Mouse (Mus musculus): ENCODE measurements at regions not wholly inside any gene's neighbourhood (a gene's known extent, or its start where the extent isn't known, plus 50 kb on each side); places are given as distances from the start of the nearest gene placed in this dataset.

DNA sequence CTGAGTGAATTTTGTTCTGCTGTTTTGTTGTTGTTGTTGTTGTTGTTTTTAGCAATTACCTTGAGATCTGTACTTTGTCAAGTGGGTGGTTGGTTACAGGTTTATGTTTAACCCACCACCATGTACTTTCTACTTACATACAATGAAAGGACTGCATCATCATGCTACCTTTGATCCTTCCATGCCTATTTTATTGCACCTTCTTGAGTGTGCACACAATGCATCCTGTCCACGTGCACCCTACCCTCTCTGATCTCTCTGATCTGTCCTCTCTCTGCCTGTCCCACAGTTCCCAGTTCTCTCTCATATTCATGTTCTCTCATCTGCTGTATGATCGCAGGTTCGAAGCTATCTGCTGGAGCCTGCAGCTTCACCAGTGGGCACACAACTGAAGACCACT is 59.9 kb upstream of the Gas1 start:
- no peak for DNase-seq (ENCODE audit: low read depth, low spot score)

DNA sequence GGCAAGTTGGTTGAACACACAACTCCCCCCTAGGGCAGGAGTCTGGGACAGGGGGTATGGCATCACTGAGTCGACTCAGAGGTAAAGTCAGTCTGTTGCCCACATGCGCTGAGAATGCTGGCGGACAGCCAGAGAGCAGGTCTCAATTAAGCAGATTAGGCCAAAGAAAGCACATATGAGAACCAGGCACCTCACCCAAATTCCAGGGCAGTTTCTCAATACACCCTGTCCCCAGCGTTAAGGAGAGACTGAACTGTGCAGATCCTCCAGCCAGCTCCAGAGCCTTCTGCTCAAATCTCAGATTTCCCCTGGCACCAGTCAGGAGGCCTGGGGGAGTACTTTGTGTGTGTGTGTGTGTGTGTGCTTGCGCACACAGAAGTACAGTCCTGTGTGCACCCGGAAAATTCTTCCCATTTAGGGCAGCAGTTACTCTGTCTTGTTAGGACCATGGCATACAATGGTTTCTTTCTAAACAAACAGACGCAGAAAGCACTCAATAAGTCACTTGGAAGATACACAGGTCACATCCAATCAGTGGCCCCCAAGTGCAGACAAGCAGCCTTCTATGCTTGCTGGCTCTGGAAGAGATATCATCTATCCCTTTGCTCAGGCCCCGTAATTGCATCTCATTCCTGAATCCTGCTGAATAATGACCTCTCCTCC is 65.4 kb upstream of the Gas1 start:
- DNase-seq (ENCODE audit: low read depth, low spot score) = peak; percentile 72

- no peak for DNase-seq (ENCODE audit: low read depth, low spot score)
Observed at GRCm38 (mm10) chr13:60243110-60243481, 65.9 kb upstream of the Gas1 start.

DNA sequence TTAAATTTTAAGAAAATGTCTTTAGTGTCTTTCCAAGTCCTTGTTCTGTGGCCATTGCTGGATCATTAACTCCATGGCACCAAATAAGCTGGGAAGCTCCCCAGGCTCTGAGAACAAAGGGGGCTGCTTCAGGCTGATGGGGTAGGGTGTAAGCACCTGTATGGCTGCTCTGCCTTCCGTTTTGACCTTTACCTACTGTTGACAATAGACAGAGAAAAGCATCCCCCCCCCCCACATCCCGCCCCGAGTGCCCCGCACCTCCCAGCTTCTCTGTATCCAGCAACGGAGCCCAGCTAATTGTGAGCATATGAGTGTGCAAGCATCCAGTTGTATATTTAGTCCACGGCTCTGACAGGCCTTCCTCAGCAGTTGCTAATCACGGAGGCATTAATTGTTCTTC is 78.0 kb upstream of the Gas1 start:
- DNase-seq (ENCODE audit: low read depth, low spot score) = no peak

GRCm38 (mm10) chr13:60255715-60256114 is 78.5 kb upstream of the Gas1 start:
- DNase-seq (ENCODE audit: low read depth, low spot score) = peak; percentile 81

DNA sequence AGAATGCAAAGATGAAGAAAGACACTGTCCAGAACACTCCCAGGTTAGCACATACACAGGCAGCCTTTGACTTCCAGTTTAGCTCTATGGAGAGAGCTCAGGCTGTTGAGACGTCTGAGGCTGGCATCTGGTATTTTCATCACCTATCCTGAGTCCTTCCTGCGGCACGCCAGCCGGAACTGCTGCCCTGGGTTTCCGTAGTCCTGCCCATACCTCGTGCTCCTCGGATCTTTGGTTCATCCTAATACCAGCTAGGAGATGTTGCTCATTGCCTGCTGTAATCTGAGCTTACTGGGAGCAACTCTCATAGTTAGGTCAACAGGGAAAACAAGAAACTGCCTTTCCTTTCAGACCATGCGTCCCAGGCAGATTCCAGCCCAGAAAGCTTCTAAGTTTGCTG is 79.8 kb upstream of the Gas1 start:
- peak; percentile 45 for DNase-seq (ENCODE audit: low read depth, low spot score)

- no peak for DNase-seq (ENCODE audit: low read depth, low spot score)
Observed at GRCm38 (mm10) chr13:60257878-60258277, 80.7 kb upstream of the Gas1 start.

DNA sequence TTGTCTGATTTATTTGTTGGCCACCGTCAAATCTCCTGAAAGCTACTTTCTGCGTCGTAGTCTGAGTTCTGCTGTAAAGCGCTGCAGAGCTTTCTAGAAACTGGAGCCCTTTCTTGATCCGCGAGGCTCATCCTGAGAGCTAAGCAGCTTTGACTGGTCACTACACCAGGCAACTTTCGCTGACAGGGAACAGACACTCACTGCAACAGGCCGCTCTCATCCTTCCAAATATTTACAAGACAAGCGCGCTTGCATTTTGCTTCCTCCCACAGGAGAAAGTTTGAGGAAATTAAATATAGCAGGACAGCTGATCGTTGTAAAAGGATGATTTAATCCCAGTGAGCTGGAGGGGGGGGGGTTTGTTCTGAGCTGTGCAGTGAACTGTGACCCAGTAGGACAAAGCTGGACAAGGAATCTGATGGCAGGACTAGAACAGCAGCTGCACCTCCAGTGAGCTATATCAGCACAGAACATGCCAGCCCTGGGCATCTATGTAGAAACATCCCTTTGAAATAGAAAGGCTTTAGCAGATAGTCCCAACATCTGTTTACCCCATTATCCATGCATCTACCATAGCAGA is 85.4 kb upstream of the Gas1 start:
- no peak for DNase-seq (ENCODE audit: low read depth, low spot score)

GRCm38 (mm10) chr13:60264504-60264903 is 87.3 kb upstream of the Gas1 start:
- no peak for DNase-seq (ENCODE audit: low read depth, low spot score)

DNA sequence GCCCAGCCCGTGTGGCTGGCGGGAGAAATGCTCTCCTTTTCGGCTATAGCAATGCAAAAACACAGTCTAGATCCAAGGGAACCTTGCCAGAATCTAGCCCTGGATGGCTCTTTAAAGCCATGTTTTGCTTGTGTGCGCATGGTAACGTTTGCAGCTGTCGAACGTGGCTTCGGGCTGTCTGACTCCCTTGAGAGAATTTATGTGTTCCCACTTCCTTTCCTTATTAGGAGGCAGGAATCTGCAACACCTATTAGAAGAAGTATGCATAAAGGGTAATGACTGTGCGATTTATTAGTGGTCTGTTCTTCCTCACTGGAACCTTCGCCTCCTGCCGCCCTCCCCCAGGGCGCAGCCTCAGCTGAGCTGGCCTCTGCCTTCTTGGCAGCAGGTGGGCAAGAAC is 90.4 kb upstream of the Gas1 start:
- DNase-seq (ENCODE audit: low read depth, low spot score) = peak; percentile 90

GRCm38 (mm10) chr13:60268256-60268655 is 91.1 kb upstream of the Gas1 start:
- DNase-seq (ENCODE audit: low read depth, low spot score) = peak; percentile 43

- peak; percentile 63 for DNase-seq (ENCODE audit: low read depth, low spot score)
Observed at GRCm38 (mm10) chr13:60269406-60269841, 92.3 kb upstream of the Gas1 start.

GRCm38 (mm10) chr13:60270526-60270925 is 93.4 kb upstream of the Gas1 start:
- no peak for DNase-seq (ENCODE audit: low read depth, low spot score)

- DNase-seq (ENCODE audit: low read depth, low spot score) = no peak
Observed at GRCm38 (mm10) chr13:60273331-60273730, 96.2 kb upstream of the Gas1 start.

DNA sequence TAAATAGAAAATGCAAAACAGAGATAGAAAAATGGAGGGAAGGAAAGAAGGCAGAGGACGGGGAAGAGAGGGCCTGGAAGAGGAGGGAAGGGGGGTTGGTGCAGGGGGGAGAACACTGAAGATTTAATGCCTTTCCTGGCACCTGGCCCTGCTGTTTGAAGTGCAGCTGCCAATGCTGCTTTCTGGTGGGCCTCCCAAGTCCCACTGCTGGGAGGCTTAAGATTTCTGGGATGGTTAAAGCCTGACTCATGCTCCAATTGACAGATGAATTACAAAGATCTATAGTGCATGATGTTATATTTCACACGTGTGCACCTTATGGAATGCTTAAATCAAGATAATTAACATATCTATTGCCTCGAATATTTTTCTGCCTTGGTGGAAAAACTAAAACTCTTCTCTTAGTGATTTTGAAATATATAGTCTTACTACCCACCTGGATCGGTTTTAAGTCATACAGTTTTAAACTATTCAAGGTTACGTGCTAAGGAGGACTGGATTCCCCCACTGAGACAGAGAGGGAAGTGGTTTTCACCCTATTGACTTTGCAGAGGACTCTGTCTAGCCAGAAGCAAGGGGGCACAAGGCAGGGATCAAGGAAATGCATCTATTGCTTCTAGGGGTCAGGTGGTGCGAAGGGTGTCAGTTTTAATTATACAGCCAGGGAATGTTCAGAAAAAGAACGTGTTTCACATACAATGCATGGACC is 105.5 kb upstream of the Gas1 start:
- peak; percentile 57 for DNase-seq (ENCODE audit: low read depth, low spot score)

DNA sequence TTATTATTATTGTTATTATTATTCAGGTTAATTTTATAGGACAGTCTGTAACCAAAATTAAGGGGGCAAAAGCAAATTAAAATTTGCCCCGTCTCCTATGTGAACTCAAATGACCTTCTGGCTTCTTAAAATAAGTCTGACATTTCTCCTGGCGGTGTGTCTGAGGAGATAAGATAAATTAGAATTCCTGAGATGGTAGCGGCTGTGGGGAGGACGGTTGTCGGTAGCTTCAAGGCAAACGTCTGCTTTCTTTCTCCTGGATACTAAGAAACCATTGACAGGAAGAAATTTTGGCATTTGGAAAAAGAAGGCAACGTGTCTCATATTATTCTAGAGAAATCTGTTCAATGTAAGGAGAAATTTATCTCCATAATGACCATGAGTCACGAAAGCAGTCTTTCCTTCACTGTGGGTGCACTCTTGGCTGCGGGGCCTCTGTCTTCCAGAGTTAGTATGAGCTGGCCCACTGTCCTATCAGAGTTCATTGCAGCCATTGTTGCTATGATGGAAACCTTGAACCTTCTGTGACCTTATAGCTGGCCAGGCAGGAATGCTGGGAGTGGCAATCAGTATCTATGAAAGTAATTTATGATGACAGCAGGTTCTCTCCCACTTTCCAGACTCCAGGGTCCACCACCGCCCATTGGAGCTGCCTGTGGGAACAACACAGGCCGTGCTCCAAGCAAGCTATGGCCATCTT is 109.5 kb upstream of the Gas1 start:
- DNase-seq (ENCODE audit: low read depth, low spot score) = no peak

GRCm38 (mm10) chr13:60289650-60290049 is 112.5 kb upstream of the Gas1 start:
- DNase-seq (ENCODE audit: low read depth, low spot score) = no peak

GRCm38 (mm10) chr13:60290820-60291219 is 113.7 kb upstream of the Gas1 start:
- DNase-seq (ENCODE audit: low read depth, low spot score) = no peak

GRCm38 (mm10) chr13:60291344-60291743 is 114.2 kb upstream of the Gas1 start:
- DNase-seq (ENCODE audit: low read depth, low spot score) = no peak

GRCm38 (mm10) chr13:60296201-60296895 is 119.2 kb upstream of the Gas1 start:
- no peak for DNase-seq (ENCODE audit: low read depth, low spot score)

- no peak for DNase-seq (ENCODE audit: low read depth, low spot score)
Observed at GRCm38 (mm10) chr13:60296896-60297275, 119.7 kb upstream of the Gas1 start.

DNA sequence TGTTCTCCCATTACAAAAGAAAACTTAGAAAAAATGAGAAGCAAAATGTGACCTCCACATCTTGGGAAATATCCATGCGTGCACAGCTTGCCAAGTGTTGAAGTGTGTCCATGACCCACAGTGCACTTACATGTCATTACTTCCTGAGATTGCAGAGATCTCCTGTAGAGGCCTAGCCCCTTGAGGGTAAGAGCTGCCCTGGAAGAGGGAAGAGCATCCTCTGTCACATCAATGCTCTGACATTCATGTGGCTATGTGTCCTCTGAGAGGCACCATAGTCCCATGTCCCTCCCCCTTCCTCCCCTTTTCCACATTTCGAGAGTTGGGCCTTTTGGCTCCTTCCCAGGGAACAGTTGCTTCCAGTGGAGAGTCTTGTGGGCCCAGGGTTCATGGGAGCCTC is 121.4 kb upstream of the Gas1 start:
- no peak for DNase-seq (ENCODE audit: low read depth, low spot score)
